Mouse (Mus musculus) liver, embryonic 12.5 days (tissue): ENCODE data around the gene Rtf1. TPM values are rescaled to one million over a fixed set of nuclear protein-coding genes. Genes with fewer than 3 reads are reported as not detected.
A peak's percentile ranks its signal among the peaks of the same experiment; 100 is the strongest.
"Not testable (repeated sequence)": the region's sequence is repeated elsewhere in the genome, so short reads cannot be mapped to it uniquely, and the experiment has no call there.

ENCODE experiments used
- ATAC-seq: fragments of 200-750 bp; cut with Nextera tagmentation; 2 replicates; pipeline ENCODE4 v1.8.0; 2017; ENCODE audit warnings: moderate number of reproducible peaks, mild to moderate bottlenecking, moderate library complexity
- H3K27ac ChIP-seq: fragments of 300-500 bp; sonication (generic); 2 replicates; pipeline ENCODE4 v1.5.1; 2016; ENCODE audit warnings: mild to moderate bottlenecking
- H3K27me3 ChIP-seq: fragments of 300-500 bp; sonication (generic); replicated peaks from 2 replicates; pipeline ENCODE4 v1.6.1; 2016; ENCODE audit warnings: mild to moderate bottlenecking, moderate library complexity
- H3K36me3 ChIP-seq: fragments of 300-500 bp; sonication (generic); 2 replicates; pipeline ENCODE4 v1.6.1; 2016; ENCODE audit warnings: mild to moderate bottlenecking, moderate library complexity
- H3K4me1 ChIP-seq: fragments of 300-500 bp; sonication (generic); 2 replicates; pipeline ENCODE4 v1.6.1; 2016
- H3K4me2 ChIP-seq: fragments of 300-500 bp; sonication (generic); 2 replicates; pipeline ENCODE4 v1.6.1; 2016; ENCODE audit warnings: mild to moderate bottlenecking, moderate library complexity
- H3K4me3 ChIP-seq: fragments of 300-500 bp; sonication (generic); 2 replicates; pipeline ENCODE4 v1.5.1; 2016; ENCODE audit warnings: mild to moderate bottlenecking, moderate library complexity
- H3K9ac ChIP-seq: fragments of 300-500 bp; sonication (generic); 2 replicates; pipeline ENCODE4 v1.6.1; 2016; ENCODE audit warnings: mild to moderate bottlenecking, moderate library complexity
- H3K9me3 ChIP-seq: fragments of 300-500 bp; sonication (generic); replicated peaks from 2 replicates; pipeline ENCODE4 v1.6.1; 2016; ENCODE audit warnings: mild to moderate bottlenecking, moderate library complexity
- WGBS: fragments of 180-500 bp; shearing (Covaris S2); methylation state at CpG from one replicate; pipeline ENCODE4 v1.1.7; 2016; ENCODE audit not compliant: insufficient replicate concordance; 5-methylcytosine and 5-hydroxymethylcytosine counted together
- polyA plus RNA-seq: library from polyadenylated mRNA; unstranded; fragments of >200 nt; fragmentation: Nextera tagmentation; extraction: Ambion mirVana; gene quantifications from 2 replicates; pipeline ENCODE4 v1.2.1, GENCODE M21; 2016

Gene Rtf1
- polyA plus RNA-seq = 27.7 and 27.8 TPM in 2 replicates

DNA sequence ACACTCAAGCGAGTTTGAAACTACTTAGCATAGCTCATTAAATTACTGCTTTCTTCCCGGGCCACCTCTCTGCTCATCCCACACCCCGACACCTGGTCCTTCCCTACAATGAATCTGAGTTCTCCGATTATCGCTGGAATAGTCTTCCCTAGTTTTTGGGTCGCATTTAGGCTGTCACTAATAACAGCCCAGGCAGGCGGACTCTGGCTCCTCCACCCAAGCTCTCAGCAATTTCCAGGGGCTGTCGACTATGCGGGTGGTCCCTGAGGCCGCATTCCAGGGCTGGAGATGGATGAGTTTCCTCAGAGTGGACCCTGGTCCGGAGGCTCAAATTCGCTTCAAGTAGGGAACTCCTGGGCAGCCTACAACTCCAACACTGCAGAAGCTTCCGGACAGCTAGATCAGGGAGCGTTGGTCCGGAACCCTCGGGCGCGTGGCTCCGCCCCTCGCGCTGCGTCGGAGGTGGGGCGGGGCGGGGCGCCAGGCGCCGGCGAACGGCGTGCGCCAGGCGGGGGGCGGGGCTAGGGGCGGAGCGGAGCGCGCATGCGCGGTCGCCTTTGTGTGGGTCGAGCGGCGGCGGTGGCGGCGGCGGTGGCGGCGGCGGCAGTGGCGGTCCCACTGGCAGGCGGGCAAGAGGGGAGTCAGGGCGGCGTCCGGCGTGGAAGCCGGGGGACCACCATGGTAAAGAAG lies at the start of gene Rtf1:
Gene Rtf1, plus strand, starts transcription at position 544 of the 690 bp plus-strand sequence.
- H3K9me3 ChIP-seq = no peaks in the 10 kb centered on the region
- peak within 1 kb of the TSS; percentile 97 for H3K4me3 ChIP-seq
- peaks cover 9% of the 10 kb centered on the region for H3K36me3 ChIP-seq
- peak; percentile 93 for ATAC-seq
- H3K27ac ChIP-seq = peak within 1 kb of the TSS; percentile 91
- peaks cover 28% of the 10 kb centered on the region for H3K4me1 ChIP-seq
- peak within 1 kb of the TSS; percentile 96 for H3K9ac ChIP-seq
- under 1% methylated on average over 53 of the region's 58 CpGs for WGBS
- peak within 1 kb of the TSS; percentile 92 for H3K4me2 ChIP-seq
- H3K27me3 ChIP-seq = 0 out of 2 replicates have a peak, but pooled peaks cover 7% of the 10 kb centered on the region

GRCm38 (mm10) chr2:119636781-119637180 lies 38.1 kb upstream of the Rtf1 start:
- no peak overlapping the region for H3K27ac ChIP-seq
- H3K4me2 ChIP-seq = no peak overlapping the region
- 93% methylated on average over 1 of the region's 1 CpGs for WGBS
- H3K4me3 ChIP-seq = no peak overlapping the region
- no peak overlapping the region for H3K9ac ChIP-seq
- H3K27me3 ChIP-seq = no peaks in the 10 kb centered on the region
- no peak for ATAC-seq
- H3K36me3 ChIP-seq = peaks cover 99% of the 10 kb centered on the region
- no peaks in the 10 kb centered on the region for H3K9me3 ChIP-seq
- H3K4me1 ChIP-seq = no peaks in the 10 kb centered on the region

DNA sequence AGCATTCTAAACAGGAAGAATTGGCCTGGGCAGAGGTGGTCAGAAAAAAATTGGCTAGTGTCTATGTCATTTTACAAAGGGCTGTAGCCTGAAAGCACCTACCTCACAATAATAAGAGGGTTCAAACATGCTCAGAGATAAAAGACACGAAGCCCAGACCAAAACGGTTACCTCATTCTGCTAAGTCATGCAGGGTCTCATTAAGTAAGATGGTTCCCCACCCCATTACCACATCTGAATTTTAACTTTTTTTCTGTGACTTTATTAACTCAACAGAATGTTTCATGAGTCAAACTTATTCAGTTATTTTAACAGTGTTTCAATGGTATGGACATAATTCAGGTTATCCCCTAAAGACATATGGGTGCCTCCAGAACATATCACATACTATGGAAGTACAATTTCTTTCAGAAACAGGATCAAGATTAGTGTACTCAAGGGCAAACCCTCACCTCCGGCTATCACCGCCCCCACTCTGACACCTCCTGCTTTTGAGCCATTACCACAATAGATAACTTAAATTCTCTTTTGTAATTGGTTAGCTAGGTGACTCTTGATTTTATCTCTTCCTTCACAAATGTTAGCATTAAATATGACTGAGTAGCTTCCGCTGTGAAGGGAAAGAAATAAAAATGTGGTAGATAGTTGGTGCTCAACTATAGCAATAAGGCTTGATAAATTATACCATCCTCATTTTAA lies 33.5 kb upstream of the Rtf1 start:
- H3K36me3 ChIP-seq = peaks cover 100% of the 10 kb centered on the region
- no peak for ATAC-seq
- H3K4me2 ChIP-seq = no peak overlapping the region
- H3K4me1 ChIP-seq = no peaks in the 10 kb centered on the region
- H3K9me3 ChIP-seq = no peaks in the 10 kb centered on the region
- H3K27ac ChIP-seq = no peak overlapping the region
- WGBS = 76% methylated on average over 5 of the region's 5 CpGs
- no peak overlapping the region for H3K9ac ChIP-seq
- no peaks in the 10 kb centered on the region for H3K27me3 ChIP-seq
- H3K4me3 ChIP-seq = no peak overlapping the region

GRCm38 (mm10) chr2:119644254-119644653 lies 30.6 kb upstream of the Rtf1 start:
- no peak overlapping the region for H3K27ac ChIP-seq
- H3K4me2 ChIP-seq = no peak overlapping the region
- H3K9me3 ChIP-seq = no peaks in the 10 kb centered on the region
- 89% methylated on average over 5 of the region's 5 CpGs for WGBS
- no peaks in the 10 kb centered on the region for H3K27me3 ChIP-seq
- H3K4me3 ChIP-seq = no peak overlapping the region
- H3K4me1 ChIP-seq = no peaks in the 10 kb centered on the region
- peaks cover 100% of the 10 kb centered on the region for H3K36me3 ChIP-seq
- no peak overlapping the region for H3K9ac ChIP-seq
- ATAC-seq = no peak

DNA sequence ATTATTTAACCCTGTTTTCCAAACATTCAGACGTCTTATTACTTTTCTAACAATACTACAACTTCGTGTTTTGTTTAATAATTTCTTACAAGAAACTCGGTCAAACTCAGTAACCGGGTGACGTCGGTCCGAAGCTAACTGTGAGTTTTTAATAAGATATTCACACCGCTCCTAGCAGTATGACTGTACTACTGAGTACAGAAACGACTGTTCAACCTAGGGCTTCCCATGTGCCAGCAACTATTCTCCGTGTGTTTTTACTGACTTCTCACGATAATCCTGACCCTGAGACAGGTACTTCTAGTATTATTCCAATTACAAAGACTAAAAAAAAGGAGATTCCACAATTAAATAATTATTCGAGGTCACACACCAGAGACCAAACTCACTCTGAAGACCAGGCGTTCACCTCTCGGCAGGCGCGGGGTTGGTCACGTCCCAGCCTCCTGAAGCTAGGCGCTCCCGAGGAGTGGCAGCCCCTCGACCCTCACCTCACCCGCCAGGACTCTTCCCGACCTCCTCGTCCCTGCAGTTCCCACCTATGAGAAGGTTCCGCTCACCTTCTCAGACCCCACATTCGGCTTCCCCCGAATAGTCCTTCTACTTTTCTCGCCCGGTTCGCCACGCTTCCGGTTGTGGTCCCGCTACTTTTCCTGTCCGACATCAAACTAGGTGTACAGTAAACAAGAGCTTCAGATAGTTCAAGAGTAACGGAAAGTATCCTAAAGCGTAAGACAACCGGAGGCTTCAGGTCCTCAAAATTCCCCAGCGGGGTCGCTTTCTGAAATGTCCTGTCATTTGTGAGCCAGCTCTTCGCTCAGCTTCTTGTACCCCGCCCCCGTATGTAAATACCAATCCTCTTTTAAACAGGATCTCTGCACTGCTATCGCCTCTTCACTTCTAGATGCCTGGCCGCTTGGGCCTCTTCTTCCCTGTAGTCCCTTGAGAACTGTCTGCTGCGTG lies 12.4 kb upstream of the Rtf1 start, which contains the start of gene Ndufaf1:
Gene Ndufaf1, minus strand, starts transcription at position 608 of the 963 bp plus-strand sequence.
- Histone ChIP-seq H3K9me3 (no peaks in the 10 kb centered on the region), H3K9ac (peak within 1 kb of the TSS; percentile 91), H3K36me3 (peaks cover 28% of the 10 kb centered on the region), H3K4me2 (peak within 1 kb of the TSS; percentile 74), H3K27me3 (no peaks in the 10 kb centered on the region), H3K4me1 (peaks cover 16% of the 10 kb centered on the region), H3K27ac (peak within 1 kb of the TSS; percentile 76), H3K4me3 (peak within 1 kb of the TSS; percentile 77)
- WGBS = 1% methylated on average over 44 of the region's 44 CpGs
- peak; percentile 89 for ATAC-seq

- peaks cover 28% of the 10 kb centered on the region for H3K4me1 ChIP-seq
- not testable (repeated sequence) for H3K27ac ChIP-seq, H3K9me3 ChIP-seq, H3K9ac ChIP-seq, ATAC-seq, H3K27me3 ChIP-seq, H3K36me3 ChIP-seq, H3K4me3 ChIP-seq, H3K4me2 ChIP-seq
- 64% methylated on average over 21 of the region's 23 CpGs for WGBS
Observed at GRCm38 (mm10) chr2:119665744-119666143, 9.1 kb upstream of the Rtf1 start.

GRCm38 (mm10) chr2:119669010-119669409 lies 5.9 kb upstream of the Rtf1 start:
- Histone ChIP-seq H3K4me3 (no peak overlapping the region), H3K9me3 (no peaks in the 10 kb centered on the region), H3K36me3 (no peaks in the 10 kb centered on the region), H3K9ac (no peak overlapping the region), H3K4me2 (no peak overlapping the region), H3K27me3 (0 out of 2 replicates have a peak, but pooled peaks cover 7% of the 10 kb centered on the region), H3K27ac (no peak overlapping the region), H3K4me1 (peaks cover 16% of the 10 kb centered on the region)
- WGBS = 23% methylated on average over 7 of the region's 7 CpGs
- no peak for ATAC-seq

- Histone ChIP-seq H3K9me3 (no peaks in the 10 kb centered on the region), H3K4me3 (peak overlapping the region; percentile 97), H3K4me2 (peak overlapping the region; percentile 92), H3K27me3 (0 out of 2 replicates have a peak, but pooled peaks cover 7% of the 10 kb centered on the region), H3K36me3 (peaks cover 12% of the 10 kb centered on the region), H3K4me1 (peaks cover 28% of the 10 kb centered on the region), H3K9ac (peak overlapping the region; percentile 96), H3K27ac (peak overlapping the region; percentile 91)
- ATAC-seq = peak; percentile 79
- under 1% methylated on average over 39 of the region's 39 CpGs for WGBS
Observed at GRCm38 (mm10) chr2:119675215-119675784, 432 bp downstream of the Rtf1 start.

GRCm38 (mm10) chr2:119675831-119676230 lies 963 bp downstream of the Rtf1 start:
- Histone ChIP-seq H3K4me1 (peaks cover 28% of the 10 kb centered on the region), H3K4me3 (peak overlapping the region; percentile 97), H3K4me2 (peak overlapping the region; percentile 92), H3K27me3 (0 out of 2 replicates have a peak, but pooled peaks cover 1% of the 10 kb centered on the region), H3K27ac (peak overlapping the region; percentile 91), H3K9me3 (no peaks in the 10 kb centered on the region), H3K36me3 (peaks cover 17% of the 10 kb centered on the region), H3K9ac (peak overlapping the region; percentile 96)
- no peak for ATAC-seq
- 2% methylated on average over 5 of the region's 5 CpGs for WGBS

- Histone ChIP-seq H3K4me3 (no peak overlapping the region), H3K9ac (no peak overlapping the region), H3K4me2 (no peak overlapping the region), H3K27me3 (no peaks in the 10 kb centered on the region), H3K4me1 (0 out of 2 replicates have a peak, but pooled peaks cover 8% of the 10 kb centered on the region), H3K36me3 (peaks cover 45% of the 10 kb centered on the region), H3K27ac (no peak overlapping the region), H3K9me3 (no peaks in the 10 kb centered on the region)
- WGBS = 85% methylated on average over 2 of the region's 2 CpGs
- no peak for ATAC-seq
Observed at GRCm38 (mm10) chr2:119683706-119684105, 8.8 kb downstream of the Rtf1 start.

DNA sequence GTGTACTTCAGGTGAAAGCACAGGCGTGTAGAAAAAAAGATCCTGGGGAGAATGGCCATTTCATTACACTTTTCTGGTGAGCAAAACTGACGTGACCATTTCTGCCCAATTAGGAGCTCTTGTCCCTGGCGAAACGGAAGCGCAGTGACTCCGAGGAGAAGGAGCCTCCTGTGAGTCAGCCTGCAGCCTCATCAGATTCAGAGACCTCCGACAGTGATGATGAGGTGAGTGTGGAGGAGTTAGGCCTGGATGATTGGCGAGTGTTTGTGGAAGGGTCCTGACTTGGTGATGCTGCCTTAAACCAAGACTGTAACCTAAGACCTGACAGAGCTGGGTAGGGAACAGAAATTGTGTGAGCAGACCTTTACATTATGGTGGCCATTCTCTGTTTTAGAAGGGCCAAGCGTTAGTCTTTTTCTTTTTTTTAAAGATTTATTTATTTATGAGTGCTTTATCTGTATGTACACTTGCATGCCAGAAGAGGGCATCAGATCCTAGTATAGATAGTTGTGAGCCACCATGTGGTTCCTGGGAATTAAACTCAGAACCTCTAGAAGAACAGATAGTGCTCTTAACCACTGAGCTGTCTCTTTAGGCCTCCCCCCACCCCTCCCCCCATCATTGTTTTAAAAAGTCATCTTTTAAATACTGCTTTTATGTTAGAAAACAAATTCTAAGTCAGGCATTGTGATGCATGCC lies 17.3 kb downstream of the Rtf1 start:
- Histone ChIP-seq H3K27ac (no peak overlapping the region), H3K36me3 (peaks cover 36% of the 10 kb centered on the region), H3K9ac (no peak overlapping the region), H3K4me1 (no peaks in the 10 kb centered on the region), H3K9me3 (no peaks in the 10 kb centered on the region), H3K4me3 (no peak overlapping the region), H3K4me2 (no peak overlapping the region), H3K27me3 (no peaks in the 10 kb centered on the region)
- 79% methylated on average over 9 of the region's 9 CpGs for WGBS
- ATAC-seq = no peak
